Mouse (Mus musculus): ENCODE data around the gene Nodal. TPM values are rescaled to one million over a fixed set of nuclear protein-coding genes. Genes with fewer than 3 reads are reported as not detected.

Nodal gene
- polyA plus RNA-seq, 1 experiment from 2014 or later: 0.12 TPM

Other genes with a start within 250 kb of the Nodal start
- gene Tbata, start 246.0 kb upstream of the Nodal start, polyA plus RNA-seq (2014; fragmentation: Nextera tagmentation; extraction: Ambion mirVana): not detected in 2 replicates
- 0.07 and 0.26 TPM in 2 replicates for gene Adamts14, start 144.5 kb upstream of the Nodal start, polyA plus RNA-seq (2014; fragmentation: Nextera tagmentation; extraction: Ambion mirVana)
- not detected in 2 replicates for gene Prf1, start 120.1 kb upstream of the Nodal start, polyA plus RNA-seq (2014; fragmentation: Nextera tagmentation; extraction: Ambion mirVana)
- gene Pald1, start 34.4 kb upstream of the Nodal start, polyA plus RNA-seq (2014; fragmentation: Nextera tagmentation; extraction: Ambion mirVana): 19.0 and 25.5 TPM in 2 replicates
- gene Eif4ebp2, start 34.7 kb downstream of the Nodal start, polyA plus RNA-seq (2014; fragmentation: Nextera tagmentation; extraction: Ambion mirVana): 33.7 and 40.0 TPM in 2 replicates
- gene Lrrc20, start 57.8 kb downstream of the Nodal start, polyA plus RNA-seq (2014; fragmentation: Nextera tagmentation; extraction: Ambion mirVana): 14.8 and 15.4 TPM in 2 replicates
- 0.36 and 0.67 TPM in 2 replicates for gene Npffr1, start 177.5 kb downstream of the Nodal start, polyA plus RNA-seq (2014; fragmentation: Nextera tagmentation; extraction: Ambion mirVana)
- 196 and 198 TPM in 2 replicates for gene Ppa1, start 230.6 kb downstream of the Nodal start, polyA plus RNA-seq (2014; fragmentation: Nextera tagmentation; extraction: Ambion mirVana)

Measured in neural tube, embryonic 14.5 days (tissue).